Mouse (Mus musculus) heart, adult 2 months (tissue): ENCODE data around the gene Ptpn23.

Experiments
- CTCF ChIP-seq: fragments of 200-600 bp; IDR thresholded peaks from 2 replicates; pipeline ENCODE4 v1.8.1; 2022; ENCODE audit warnings: antibody characterized with exemption, mild to moderate bottlenecking, moderate library complexity
- EP300 ChIP-seq: fragments of 200-500 bp; IDR thresholded peaks from 2 replicates; pipeline ENCODE4 v1.6.1; 2011; ENCODE audit warnings: low read depth, low read length, control low read depth; ENCODE audit not compliant: insufficient read depth

- no peak for TF ChIP-seq EP300
- no peak for TF ChIP-seq CTCF
Observed at GRCm38 (mm10) chr9:110436041-110436440, 28.0 kb upstream of the Ptpn23 start.
